Mouse (Mus musculus) cortical plate, adult 2 months (tissue): ENCODE measurements around the gene Cybrd1. TPM values are rescaled to one million over a fixed set of nuclear protein-coding genes. Genes with fewer than 3 reads are reported as not detected.

ENCODE experiments used
- H3K27ac ChIP-seq: fragments of 200-500 bp; 2 replicates; pipeline ENCODE4 v1.5.1; 2012; ENCODE audit warnings: low read length, control low read depth, inconsistent platforms; ENCODE audit not compliant: insufficient read depth
- H3K4me1 ChIP-seq: fragments of 200-500 bp; 2 replicates; pipeline ENCODE4 v1.6.1; 2011; ENCODE audit warnings: low read length; ENCODE audit not compliant: control insufficient read depth, insufficient read depth
- H3K4me3 ChIP-seq: fragments of 200-500 bp; 2 replicates; pipeline ENCODE4 v1.5.1; 2011; ENCODE audit warnings: mild to moderate bottlenecking, low read length, control low read depth; ENCODE audit not compliant: insufficient read depth
- CTCF ChIP-seq: fragments of 200-500 bp; IDR thresholded peaks from 2 replicates; pipeline ENCODE4 v1.5.1; 2011; ENCODE audit warnings: mild to moderate bottlenecking, control low read depth, low read length; ENCODE audit not compliant: insufficient read depth; ENCODE audit errors: extremely low read depth
- POLR2A ChIP-seq: fragments of 200-500 bp; IDR thresholded peaks from 2 replicates; pipeline ENCODE4 v1.6.1; 2011; ENCODE audit warnings: mild to moderate bottlenecking, low read length, control low read depth; ENCODE audit not compliant: insufficient read depth; ENCODE audit errors: extremely low read depth
- polyA plus RNA-seq: library from polyadenylated mRNA; depleted of rRNA; stranded (reverse); fragments of >200 nt; gene quantifications from 2 replicates; pipeline ENCODE4 v1.2.3, GENCODE M21; 2012; rRNA removed

The Cybrd1 gene
- polyA plus RNA-seq, 1 experiment: 1.4 TPM

GRCm38 (mm10) chr2:71187950-71188349, 70.2 kb downstream of the Cybrd1 start:
- no peak for TF ChIP-seq CTCF
- TF ChIP-seq POLR2A: no peak
- Histone ChIP-seq H3K4me3 (no peak overlapping the region), H3K27ac (no peak overlapping the region), H3K4me1 (no peaks in the 10 kb centered on the region)

- Histone ChIP-seq H3K4me3 (no peak overlapping the region), H3K27ac (no peak overlapping the region), H3K4me1 (no peaks in the 10 kb centered on the region)
- TF ChIP-seq CTCF (no peak), POLR2A (no peak)
Measured at GRCm38 (mm10) chr2:71188861-71189260, 71.1 kb downstream of the Cybrd1 start.

GRCm38 (mm10) chr2:71191391-71192194, 73.9 kb downstream of the Cybrd1 start:
- no peak overlapping the region for H3K27ac ChIP-seq
- TF ChIP-seq POLR2A (no peak), CTCF (no peak)
- no peak overlapping the region for H3K4me3 ChIP-seq

DNA sequence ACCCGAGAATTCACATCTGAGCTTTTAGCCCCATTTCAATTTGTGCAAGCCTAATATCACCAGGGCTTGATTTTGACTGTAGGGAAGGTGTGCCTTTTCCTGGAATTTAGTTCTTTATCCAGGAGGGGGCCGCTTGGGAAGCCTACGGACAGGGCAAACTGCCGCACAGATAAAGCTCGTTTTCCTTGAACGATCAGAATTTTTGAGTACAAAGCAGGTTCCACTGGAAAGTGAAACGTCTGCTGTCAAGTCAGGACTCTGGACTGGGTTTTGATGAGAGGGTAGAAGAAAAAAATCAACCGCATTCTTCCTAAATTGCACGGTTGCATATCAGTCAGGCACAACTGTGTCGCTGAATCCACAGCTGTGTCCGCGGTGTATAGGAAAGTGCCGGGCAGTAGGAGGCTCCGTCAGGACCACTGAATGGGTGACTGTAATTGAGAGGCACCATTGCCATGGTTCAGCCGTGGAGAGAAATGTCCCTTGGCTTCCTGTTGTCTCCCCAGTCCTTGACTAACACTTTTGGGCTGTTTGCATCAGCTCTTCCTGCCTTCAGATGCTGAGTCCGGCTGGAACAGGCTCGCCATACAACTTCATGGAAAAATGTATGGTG, 74.6 kb downstream of the Cybrd1 start:
- Histone ChIP-seq H3K4me3 (no peak overlapping the region), H3K4me1 (no peaks in the 10 kb centered on the region), H3K27ac (no peak overlapping the region)
- no peak for TF ChIP-seq POLR2A
- TF ChIP-seq CTCF: no peak

More at GRCm38 (mm10) chr2:71191391-71192194, 73.9 kb downstream of the Cybrd1 start:
- no peaks in the 10 kb centered on the region for H3K4me1 ChIP-seq

Other genes with a start within 250 kb of the Cybrd1 start
- 7.6 and 8.0 TPM in 2 replicates for gene Dcaf17, start 62.6 kb upstream of the Cybrd1 start, polyA plus RNA-seq
- 13.4 and 14.9 TPM in 2 replicates for gene Mettl8, start 62.3 kb upstream of the Cybrd1 start, polyA plus RNA-seq
- gene Dync1i2, start 93.8 kb downstream of the Cybrd1 start, polyA plus RNA-seq: 172 and 178 TPM in 2 replicates
- 111 and 113 TPM in 2 replicates for gene Slc25a12, start 249.8 kb downstream of the Cybrd1 start, polyA plus RNA-seq